Mouse (Mus musculus): ENCODE measurements around the gene Gm45713.

Gene Gm45713

DNA sequence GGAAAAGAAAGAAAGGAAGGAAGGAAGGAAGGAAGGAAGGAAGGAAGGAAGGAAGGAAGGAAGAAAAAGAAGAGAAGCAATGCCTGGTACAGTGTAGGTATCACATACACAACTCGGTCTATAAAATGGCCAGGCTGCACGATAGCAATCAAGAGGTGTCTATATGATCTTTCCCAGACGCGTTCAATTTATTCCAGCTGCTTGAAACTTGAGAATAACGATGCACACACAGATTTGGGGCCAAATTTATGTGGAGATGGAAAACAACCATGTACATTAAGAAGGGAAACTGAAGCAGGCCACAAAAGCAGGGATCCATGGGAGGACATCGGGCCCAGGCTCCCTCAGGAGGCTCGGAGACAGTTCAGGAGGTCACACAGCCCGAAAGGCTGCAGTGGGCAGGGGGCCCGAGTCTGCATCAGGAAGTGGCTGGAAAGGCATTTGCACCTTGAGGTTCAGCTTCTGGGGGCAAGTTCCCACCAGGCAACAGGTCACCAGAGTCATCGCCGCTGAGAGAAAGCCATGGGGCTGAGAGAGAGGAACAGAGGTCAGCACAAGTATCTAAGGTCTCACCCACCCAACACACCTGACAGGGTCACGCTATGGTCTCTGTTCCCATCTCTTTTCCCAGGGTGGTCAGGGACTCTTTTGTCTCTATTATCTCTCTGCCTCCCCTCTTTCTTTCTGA lies 43.1 kb downstream of the Gm45713 start:
- no peak for DNase-seq

DNA sequence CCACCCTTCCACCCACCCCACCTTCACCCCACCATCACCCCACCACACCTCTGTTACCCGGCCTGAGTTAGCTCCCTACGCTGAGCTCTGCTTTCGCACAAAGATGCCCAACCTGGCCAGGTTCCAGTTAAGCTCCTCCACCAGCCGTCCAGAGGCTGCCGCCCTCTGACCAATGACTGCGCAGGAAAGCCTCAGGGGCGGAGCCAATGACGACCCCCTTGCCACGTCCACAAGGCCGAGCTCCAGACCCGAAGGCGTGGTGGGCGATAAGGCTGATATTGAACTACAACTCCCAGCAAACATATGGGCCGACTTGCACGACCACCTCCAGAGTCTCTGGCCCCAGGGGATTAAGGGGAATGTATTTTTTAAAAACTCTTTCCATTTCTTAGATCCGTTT lies 44.0 kb downstream of the Gm45713 start, which contains the start of gene Rcn3:
Gene Rcn3 (minus strand): TSS at position 174 of the 400 bp plus-strand sequence.
- DNase-seq, result no peak

DNA sequence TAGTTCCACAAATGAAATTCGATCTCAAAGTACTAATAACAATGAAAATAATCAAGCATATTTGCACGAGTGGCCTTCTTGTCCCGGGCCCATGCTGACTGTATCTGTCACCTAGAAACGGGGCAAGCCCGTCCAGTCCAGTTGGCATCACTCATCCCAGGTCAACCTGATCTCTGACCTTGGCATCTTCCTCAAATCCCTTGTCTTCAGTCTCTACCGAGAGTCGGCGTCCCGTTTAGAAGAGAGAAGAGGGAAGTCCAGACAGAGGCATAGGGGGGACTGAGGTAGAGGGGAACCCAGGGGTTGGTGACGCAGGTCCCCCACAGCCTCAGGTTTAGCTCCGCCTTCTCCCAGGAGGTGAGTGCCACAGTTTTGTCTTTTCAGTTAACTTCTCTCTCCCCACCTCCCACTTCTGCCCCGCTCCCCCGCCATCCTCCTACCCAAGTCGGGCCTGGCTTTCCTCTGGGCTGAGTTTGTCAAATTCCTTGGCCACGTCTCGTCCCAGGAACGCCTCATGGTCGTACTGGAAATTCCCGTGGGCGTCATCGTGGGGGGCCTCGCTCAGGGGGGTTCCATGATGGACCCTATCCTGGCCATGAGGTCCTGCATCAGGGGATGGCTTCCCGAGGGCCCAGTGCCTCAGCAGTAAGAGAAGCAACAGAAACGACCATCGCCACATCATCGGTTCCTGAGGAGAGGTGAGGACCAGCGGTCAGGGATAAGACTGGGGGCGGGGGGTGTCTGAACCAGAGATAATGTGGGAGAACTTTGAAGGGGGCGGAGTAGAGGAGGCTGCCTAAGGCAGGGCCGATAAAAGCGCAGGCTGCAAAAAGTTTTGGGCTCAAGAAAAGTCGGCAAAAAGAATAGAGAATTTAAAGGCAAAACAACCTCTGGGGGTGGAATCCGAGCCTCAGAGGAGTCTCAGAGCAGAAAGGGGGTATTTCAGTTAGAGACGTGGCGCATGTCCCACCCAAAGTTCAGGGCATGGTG lies 44.7 kb downstream of the Gm45713 start:
- no peak for DNase-seq

DNA sequence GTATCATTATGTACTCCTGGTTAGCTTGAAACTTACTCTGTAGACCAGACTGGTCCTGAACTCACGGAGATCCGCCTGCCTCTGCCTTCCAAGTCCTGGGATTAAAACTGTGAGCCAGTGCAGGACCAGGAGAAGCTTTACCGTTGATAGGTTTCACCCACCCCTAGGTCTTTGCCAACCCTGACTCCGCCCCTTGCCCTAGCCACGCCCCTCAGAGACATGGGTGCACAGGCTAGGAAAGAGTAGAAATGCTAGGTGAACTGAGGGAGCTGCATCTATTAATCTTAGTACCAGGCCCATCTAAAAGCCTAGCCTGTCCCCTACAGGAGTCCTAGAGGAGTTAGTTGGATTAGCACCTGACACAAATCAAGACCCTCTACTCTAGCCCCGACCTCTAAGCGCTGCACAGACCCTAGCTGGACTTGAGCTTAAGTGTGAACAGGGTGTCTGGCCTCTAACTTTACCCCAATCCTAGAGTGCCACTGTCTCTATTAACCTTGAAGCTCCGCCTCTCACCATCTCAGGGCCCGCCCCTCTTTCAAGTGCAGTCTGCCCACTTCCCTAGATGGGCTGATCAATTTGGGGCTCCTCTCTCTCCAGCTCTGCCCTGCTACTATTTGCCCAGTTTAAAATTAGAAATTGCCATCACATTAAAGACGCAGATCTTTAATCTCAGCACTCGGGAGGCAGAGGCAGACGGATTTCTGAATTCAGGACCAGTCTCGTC lies 45.6 kb downstream of the Gm45713 start:
- no peak for DNase-seq

DNA sequence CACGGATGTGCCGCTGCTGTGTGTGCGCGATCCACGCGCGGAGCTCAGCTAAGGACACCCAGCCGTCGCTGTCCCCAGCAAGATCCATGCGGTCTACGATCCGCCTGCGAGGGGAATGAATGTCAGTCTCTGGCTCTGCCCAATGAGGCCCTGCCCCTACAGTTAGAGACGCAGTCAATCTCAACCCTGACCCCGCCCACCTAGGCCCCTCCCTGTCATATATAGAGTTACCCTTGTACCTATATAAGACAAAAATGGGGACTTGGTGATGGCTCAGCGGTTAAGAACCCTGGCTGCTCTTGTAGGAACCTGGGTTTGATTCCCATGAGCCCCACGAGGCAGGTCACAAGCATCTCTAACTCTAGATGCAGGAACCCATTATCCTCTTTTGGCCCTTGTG lies 47.4 kb downstream of the Gm45713 start:
- no peak for DNase-seq

DNA sequence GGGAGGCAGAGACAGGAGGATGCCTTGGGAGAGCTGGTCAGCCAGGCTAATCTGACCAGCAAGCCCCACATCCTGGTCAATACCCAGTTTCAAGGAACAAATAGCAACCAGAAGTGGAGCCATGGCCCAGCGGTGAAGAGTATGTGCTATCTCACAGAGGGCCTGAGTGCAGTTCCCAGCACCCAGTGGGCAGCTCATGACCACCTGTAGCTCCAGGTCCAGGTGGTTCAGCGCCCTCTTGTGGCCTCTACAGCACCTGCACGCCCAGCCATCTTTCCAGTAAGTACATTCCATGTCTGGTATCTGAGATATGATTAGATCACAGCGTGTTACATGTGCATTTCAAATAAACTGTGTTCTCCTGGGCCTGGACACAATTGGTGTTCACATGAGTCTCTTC lies 49.9 kb downstream of the Gm45713 start:
- DNase-seq, result no peak

DNA sequence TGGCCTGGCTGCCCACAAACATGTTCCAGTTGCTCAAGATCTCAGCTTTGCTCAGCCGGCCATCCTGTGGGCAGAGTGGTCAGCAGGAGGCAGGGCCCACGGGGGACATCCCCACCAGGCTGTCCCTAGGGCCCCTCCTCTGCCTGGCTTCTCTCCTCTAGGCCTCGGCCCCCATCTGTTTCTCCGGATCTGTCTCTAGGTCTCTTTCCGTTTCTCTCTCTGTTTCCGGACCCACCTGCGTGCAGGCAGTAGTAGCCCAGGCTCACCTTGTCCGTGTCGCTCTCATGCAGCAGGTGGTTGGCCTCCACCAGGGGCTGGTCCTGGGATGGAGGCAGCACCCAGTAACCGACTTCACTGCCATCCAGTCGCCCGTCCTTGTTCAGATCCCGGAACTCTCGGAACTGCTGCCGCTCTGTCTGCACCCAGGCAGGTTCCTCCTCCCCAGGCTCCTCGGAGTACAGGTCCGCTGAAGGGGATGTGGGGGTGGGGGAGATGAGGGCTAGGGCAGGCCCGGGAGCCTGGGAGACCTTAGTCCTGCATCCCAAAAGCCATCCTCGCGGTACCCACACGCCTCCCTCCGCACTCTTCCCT lies 52.6 kb downstream of the Gm45713 start:
- no peak for DNase-seq

DNA sequence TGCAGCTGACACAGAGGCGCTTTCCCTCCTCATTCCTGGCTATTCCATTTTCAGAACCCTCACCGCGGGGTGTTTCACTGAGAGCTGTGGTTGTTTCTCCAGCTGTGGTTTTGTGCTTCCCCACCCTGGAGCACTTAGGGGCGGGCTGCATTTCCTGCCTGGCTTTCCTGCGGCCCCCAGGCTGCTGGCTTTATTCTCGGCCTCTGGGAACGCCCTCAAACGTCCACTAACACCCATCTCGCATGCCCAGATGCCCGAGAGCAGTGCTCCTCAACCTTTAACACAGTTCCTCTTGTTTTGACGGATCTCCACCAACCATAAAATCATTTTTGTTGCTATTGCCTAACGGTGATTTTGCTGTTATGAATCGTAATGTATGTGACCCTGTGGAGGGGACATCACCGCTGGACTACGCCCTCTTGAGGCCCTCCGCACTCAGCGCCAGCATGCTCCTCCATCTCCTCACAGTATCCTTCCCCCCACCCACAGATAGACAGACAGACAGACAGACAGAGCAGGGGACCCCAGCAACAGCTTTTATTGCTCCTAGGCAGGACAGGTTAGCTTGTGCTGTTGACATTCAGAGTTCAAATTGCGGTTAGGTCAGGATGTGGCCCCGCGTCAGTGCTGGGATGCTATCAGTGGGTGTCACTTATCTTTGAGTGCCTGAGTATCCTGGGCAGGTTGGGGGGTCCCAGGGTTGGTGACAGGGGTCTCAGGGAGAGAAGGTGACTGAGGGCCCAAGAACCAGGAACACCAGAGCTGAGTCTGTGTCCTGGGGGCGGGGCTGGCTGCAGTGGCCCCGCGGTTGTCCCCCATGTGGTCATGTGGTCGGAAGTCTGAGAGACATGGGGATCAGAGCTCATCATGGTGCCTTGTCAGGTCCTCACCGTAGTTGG lies 53.4 kb downstream of the Gm45713 start:
- DNase-seq, result no peak

DNA sequence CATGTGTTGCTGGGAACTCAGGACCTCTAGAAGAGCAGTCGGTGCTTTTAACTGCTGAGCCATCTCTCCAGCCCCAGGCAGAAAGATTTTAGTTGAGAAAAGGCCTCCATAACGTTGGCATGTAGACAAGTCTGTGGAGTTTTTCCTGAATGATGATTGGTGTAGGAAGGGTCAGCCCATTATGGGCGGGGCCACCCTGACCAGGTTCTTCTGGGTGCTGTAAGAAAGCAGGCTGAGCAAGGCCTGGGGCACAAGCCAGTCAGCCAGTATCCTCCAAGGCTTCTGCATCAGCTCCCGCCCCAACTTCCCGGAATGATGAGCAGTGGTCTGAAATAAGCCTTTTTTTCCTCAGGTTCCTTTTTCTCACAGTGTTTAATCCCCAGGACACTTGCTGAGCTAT lies 55.0 kb downstream of the Gm45713 start:
- no peak for DNase-seq

DNA sequence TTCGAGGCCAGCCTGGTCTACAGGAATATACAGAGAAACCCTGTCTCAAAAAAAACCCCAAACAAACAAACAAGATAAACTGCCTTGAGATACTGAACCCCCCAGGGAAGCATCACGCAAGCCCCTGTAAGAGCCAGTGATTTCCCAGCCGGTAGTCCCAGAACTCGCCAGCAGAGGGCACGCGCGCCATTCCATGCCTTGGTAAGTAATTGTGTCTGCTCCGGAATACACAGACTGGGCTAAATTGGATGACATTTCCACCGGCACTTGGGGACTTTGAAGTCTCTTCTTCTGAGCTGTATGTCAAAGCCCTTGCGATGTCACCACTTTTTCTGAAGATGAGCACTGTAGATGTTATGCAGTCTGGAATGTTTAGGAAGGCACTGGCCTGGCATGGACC lies 56.2 kb downstream of the Gm45713 start:
- DNase-seq, result peak; percentile 89

DNA sequence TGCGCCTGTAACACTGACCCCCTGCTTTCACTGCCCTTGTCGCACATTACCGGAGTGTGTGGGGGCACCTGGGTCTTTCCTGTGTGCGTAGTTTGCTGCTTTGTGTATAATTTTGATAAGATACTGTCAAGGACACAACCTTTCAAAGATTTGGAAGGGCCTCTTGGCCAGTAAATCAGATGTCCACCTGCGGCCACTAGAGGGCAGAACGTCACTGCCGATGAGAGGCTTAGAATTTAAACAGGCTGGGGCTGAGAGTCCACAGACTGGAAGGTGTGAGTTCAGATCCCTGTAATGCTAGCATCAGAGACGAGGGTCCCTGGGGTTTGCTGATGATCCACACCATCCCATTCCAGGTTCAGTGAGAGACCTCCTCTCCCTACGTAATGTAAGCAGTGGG lies 57.5 kb downstream of the Gm45713 start:
- peak; percentile 62 for DNase-seq

DNA sequence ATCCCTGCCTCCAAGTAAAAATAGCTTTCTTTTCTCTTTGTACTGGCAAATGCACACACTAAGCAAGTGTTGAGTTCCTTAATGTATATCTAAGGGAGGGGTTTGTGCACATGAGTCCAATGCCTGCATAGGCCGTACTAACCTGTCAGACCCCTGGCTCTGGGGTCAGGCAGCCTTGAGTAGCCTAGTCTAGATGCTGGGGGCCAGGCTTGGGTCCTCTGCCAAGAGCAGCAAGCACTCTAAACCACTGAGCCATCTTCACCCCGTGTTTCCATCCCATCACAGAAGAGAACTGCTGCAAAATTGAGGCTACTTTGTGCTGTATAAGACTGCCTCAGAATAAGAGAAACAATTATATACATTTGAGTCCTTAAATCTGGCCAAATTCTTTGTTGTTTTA lies 58.2 kb downstream of the Gm45713 start:
- no peak for DNase-seq

DNA sequence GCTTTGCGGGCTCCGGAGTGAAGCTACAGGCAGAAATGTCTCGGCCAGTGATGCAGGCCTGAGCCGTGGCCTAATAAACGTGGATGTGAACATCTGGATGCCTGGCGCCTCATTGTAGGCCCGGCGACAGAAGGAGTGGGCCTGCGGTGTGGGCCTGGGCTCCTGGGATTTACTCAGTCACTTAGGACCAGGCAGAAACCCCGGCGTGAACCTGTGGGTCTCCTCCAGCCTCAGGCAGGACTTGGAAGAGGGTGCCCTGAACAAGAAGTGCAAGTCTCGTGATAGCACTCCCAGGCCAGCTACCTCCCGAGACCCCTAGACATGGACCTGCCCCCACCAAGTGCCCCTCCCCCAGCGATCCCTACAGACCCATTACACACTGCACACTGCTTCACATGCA lies 58.7 kb downstream of the Gm45713 start:
- no peak for DNase-seq

DNA sequence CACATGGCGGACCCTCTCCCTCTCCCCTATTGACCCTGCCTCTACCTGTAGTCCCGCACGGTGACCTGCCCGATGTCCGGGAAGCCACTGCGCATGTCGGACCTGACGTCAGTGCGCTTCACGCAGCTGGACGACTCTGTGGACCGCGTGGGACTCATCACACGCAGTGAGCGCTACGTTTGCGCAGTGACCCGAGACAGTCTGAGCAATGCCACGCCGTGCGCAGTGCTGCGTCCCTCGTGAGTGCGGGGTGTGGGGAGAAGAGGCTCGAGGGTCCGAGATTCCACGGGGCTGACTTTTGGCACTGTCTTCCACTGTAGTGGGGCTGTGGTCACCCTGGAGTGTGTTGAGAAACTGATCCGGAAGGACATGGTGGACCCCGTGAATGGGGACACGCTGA lies 59.5 kb downstream of the Gm45713 start:
- DNase-seq, result no peak
